Mouse (Mus musculus): ENCODE data around the gene Prpf40b.

DNA sequence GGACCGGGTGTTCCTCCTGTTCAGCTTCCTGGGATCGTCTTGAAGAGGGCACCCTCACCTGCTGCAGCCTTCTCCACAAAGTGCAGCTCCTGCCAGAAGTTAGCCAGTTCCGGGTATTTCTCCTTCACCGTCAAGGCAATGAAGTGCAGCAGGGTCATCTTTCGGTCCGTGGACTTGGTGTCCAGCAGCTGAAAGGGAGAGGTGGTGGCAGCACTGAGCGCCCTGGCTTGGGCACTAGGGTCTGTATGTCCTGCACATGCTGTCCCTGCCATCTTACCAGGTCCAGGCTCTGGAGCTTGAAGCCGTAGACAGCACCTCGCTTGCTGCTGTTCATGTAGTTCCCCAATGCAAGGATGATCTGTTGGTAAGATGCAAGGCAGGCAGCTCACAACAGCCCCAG is 26.1 kb downstream of the Prpf40b start:
- no peak for TF ChIP-seq CTCF (IDR thresholded peaks at IDR 0.05; ENCODE audit: low read depth)
- no peak for TF ChIP-seq EP300 (IDR thresholded peaks at IDR 0.05; ENCODE audit: low read depth)
